Mouse (Mus musculus): ENCODE data around the gene Vps25. TPM values are rescaled to one million over a fixed set of nuclear protein-coding genes. Genes with fewer than 3 reads are reported as not detected.

Vps25 gene
- total and polyA plus RNA-seq, 2 experiments from 2014 or later = 116 to 125 TPM

DNA sequence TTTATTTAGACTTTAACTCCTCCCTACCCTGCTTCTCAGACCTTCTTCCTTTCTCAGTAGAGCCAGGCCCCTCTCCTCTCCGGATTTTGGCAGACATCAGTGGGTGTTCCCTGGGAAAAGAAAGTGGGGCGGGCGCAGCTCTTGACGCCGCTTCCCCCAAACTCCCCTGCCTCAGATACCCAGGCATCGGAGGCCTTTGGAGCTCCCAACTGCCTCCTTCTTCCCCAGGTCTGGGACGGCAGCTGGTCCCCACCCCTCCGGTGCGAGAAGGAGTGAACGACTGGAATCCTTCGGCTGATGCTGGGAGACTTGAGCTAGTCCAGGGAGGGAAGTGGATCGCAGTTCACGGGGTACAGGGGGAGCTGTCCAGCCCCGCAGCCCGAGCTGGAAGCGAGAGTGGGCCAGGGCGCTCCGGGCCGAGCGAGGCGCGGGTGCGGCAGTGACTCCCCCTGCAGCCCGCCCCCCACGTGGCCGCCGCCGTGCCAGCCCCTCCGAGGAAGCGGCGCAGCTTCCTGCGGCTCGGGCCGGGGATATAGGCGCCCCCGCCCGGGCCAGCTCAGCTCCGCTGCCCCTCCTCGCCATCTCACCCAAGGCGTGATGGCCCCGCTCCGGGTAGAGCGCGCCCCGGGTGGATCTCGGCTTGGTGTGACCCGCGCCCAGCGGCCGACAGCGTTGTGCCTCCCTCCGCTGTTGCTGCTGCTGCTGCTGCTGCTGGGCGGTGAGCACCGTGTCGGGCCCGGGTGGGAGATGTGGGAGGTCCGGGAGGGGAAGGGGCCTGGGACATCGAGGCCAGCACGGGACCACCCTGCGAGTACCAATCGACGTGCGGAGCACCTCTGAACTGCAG, 7.4 kb upstream of the Vps25 start, which contains the start of gene Ramp2:
Ramp2 (plus strand) TSS at position 174 of the 847 bp plus-strand sequence.
- WGBS = under 1% methylated on average over 59 of the region's 63 CpGs
- peak; percentile 64 for ATAC-seq (ENCODE audit: insufficient read depth, low read depth)
- Histone ChIP-seq H3K9ac (replicated peaks; ENCODE audit: low read depth, low read length) (peak within 1 kb of the TSS; percentile 70), H3K4me3 (ENCODE audit: low read depth, low read length) (peak within 1 kb of the TSS; percentile 62), H3K4me2 (ENCODE audit: low read depth, low read length) (peak within 1 kb of the TSS; percentile 79), H3K9me3 (replicated peaks; ENCODE audit: control insufficient read depth, low read length) (no peaks in the 10 kb centered on the region), H3K36me3 (replicated peaks; ENCODE audit: control insufficient read depth, insufficient read depth, low read length) (no peaks in the 10 kb centered on the region), H3K4me1 (ENCODE audit: control insufficient read depth, insufficient read depth) (0 out of 2 replicates have a peak, but pooled peaks cover 8% of the 10 kb centered on the region), H3K27ac (ENCODE audit: low read depth) (peak within 1 kb of the TSS; percentile 88), H3K27me3 (ENCODE audit: control insufficient read depth, insufficient read depth, low read length) (peaks cover 23% of the 10 kb centered on the region)
- 0 out of 2 replicates have a peak, but pooled peaks have one; percentile 17 for TF ChIP-seq EP300 (IDR thresholded peaks at IDR 0.05; ENCODE audit: low read depth)
- 0 out of 2 replicates have a peak, but pooled peaks have one; percentile 0 for TF ChIP-seq CTCF (IDR thresholded peaks at IDR 0.05; ENCODE audit: low read depth)
- no peak for DNase-seq (ENCODE audit: low spot score)

DNA sequence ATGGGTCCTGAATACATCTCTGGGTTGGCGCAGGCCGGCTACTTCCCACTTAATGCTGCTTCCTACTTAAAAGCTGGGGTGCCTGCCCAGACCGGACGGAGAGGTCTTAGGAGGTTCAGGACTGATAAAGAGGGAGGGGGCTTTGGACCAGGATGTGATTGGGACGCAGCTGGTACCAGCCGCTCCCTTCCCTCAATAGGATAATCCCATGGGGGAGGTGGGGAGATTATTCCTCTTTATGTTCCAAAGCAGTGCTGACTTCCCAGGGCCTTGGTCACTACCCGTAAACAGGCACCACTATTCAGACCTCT, 6.8 kb upstream of the Vps25 start:
- Histone ChIP-seq H3K4me2 (ENCODE audit: low read depth, low read length) (peak overlapping the region; percentile 79), H3K9me3 (replicated peaks; ENCODE audit: control insufficient read depth, low read length) (no peaks in the 10 kb centered on the region), H3K27ac (ENCODE audit: low read depth) (peak overlapping the region; percentile 88), H3K4me3 (ENCODE audit: low read depth, low read length) (peak overlapping the region; percentile 62), H3K36me3 (replicated peaks; ENCODE audit: control insufficient read depth, insufficient read depth, low read length) (no peaks in the 10 kb centered on the region), H3K27me3 (ENCODE audit: control insufficient read depth, insufficient read depth, low read length) (peaks cover 23% of the 10 kb centered on the region), H3K4me1 (ENCODE audit: control insufficient read depth, insufficient read depth) (0 out of 2 replicates have a peak, but pooled peaks cover 8% of the 10 kb centered on the region), H3K9ac (replicated peaks; ENCODE audit: low read depth, low read length) (peak overlapping the region; percentile 70)
- DNase-seq (ENCODE audit: low spot score) (no peak), ATAC-seq (ENCODE audit: insufficient read depth, low read depth) (peak; percentile 45)
- 13% methylated on average over 7 of the region's 7 CpGs for WGBS
- TF ChIP-seq CTCF (IDR thresholded peaks at IDR 0.05; ENCODE audit: low read depth) = no peak
- no peak for TF ChIP-seq EP300 (IDR thresholded peaks at IDR 0.05; ENCODE audit: low read depth)

DNA sequence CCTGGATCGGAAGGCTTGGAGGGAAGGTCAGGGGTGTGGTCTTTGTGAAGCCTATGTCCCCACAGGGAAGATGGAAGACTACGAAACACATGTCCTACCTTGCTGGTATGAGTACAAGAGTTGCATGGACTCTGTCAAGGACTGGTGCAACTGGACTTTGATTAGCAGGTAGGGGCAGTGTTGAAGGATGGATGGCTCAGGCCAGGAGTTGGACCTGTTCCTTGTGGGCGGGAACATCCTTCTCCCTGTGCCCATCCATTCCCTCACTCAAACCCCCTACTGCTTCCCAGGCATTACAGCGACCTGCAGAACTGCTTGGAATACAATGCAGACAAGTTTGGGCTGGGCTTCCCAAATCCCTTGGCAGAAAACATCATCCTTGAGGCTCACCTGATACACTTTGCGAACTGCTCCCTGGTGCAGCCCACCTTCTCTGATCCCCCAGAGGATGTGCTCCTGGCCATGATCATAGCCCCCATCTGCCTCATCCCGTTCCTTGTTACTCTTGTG, 5.9 kb upstream of the Vps25 start:
- H3K36me3 ChIP-seq (replicated peaks; ENCODE audit: control insufficient read depth, insufficient read depth, low read length) = no peaks in the 10 kb centered on the region
- DNase-seq (ENCODE audit: low spot score) (no peak), ATAC-seq (ENCODE audit: insufficient read depth, low read depth) (no peak)
- peak overlapping the region; percentile 62 for H3K4me3 ChIP-seq (ENCODE audit: low read depth, low read length)
- peak overlapping the region; percentile 70 for H3K9ac ChIP-seq (replicated peaks; ENCODE audit: low read depth, low read length)
- H3K4me2 ChIP-seq (ENCODE audit: low read depth, low read length) = peak overlapping the region; percentile 79
- no peaks in the 10 kb centered on the region for H3K9me3 ChIP-seq (replicated peaks; ENCODE audit: control insufficient read depth, low read length)
- TF ChIP-seq EP300 (IDR thresholded peaks at IDR 0.05; ENCODE audit: low read depth) (no peak), CTCF (IDR thresholded peaks at IDR 0.05; ENCODE audit: low read depth) (no peak)
- H3K27me3 ChIP-seq (ENCODE audit: control insufficient read depth, insufficient read depth, low read length) = peaks cover 23% of the 10 kb centered on the region
- peak overlapping the region; percentile 88 for H3K27ac ChIP-seq (ENCODE audit: low read depth)
- H3K4me1 ChIP-seq (ENCODE audit: control insufficient read depth, insufficient read depth) = peaks cover 11% of the 10 kb centered on the region; the same call in 1 of the 2 replicates
- WGBS = 70% methylated on average over 6 of the region's 6 CpGs

DNA sequence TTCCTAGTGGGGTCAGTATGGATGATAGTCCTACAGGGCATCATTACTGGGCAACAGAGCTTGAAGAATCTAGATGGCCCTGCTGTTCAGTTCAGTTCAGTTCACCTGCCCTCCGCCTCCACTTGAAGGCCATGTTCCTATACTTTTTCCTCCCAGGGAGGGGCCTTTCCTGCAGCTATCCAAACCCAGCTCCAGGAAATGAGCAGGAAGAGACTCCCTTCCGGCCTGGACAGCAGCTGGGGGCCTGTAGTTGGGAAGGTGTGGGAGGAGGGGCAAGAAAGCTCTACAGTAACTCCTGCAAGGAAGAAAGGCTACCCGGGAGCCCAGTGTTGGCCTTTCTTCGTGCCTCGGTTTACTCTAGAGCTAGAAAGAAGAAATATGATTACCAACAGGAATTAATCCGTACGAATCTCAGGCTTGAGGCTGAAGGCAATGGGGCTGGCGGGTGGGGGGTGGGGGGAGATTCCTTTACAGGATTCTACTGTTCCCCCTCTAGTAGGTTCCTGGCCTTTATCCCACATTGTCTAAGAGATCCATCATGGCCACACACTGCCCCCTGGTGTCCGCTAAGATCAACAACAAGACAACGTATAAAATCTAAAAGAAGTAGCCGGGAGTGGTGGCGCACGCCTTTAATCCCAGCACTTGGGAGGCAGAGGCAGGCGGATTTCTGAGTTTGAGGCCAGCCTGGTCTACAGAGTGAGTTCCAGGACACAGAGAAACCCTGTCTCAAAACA, 5.1 kb upstream of the Vps25 start:
- H3K9me3 ChIP-seq (replicated peaks; ENCODE audit: control insufficient read depth, low read length) = no peaks in the 10 kb centered on the region
- peak overlapping the region; percentile 62 for H3K4me3 ChIP-seq (ENCODE audit: low read depth, low read length)
- H3K36me3 ChIP-seq (replicated peaks; ENCODE audit: control insufficient read depth, insufficient read depth, low read length) = no peaks in the 10 kb centered on the region
- WGBS = 26% methylated on average over 14 of the region's 14 CpGs
- H3K27me3 ChIP-seq (ENCODE audit: control insufficient read depth, insufficient read depth, low read length) = peaks cover 23% of the 10 kb centered on the region
- TF ChIP-seq EP300 (IDR thresholded peaks at IDR 0.05; ENCODE audit: low read depth) = peak; percentile 95
- TF ChIP-seq CTCF (IDR thresholded peaks at IDR 0.05; ENCODE audit: low read depth) = peak; percentile 71
- H3K27ac ChIP-seq (ENCODE audit: low read depth) = peak overlapping the region; percentile 88
- DNase-seq (ENCODE audit: low spot score) (peak; percentile 72), ATAC-seq (ENCODE audit: insufficient read depth, low read depth) (peak; percentile 48)
- H3K9ac ChIP-seq (replicated peaks; ENCODE audit: low read depth, low read length) = no peak overlapping the region
- peak overlapping the region; percentile 79 for H3K4me2 ChIP-seq (ENCODE audit: low read depth, low read length)
- H3K4me1 ChIP-seq (ENCODE audit: control insufficient read depth, insufficient read depth) = peaks cover 15% of the 10 kb centered on the region; the same call in 1 of the 2 replicates

DNA sequence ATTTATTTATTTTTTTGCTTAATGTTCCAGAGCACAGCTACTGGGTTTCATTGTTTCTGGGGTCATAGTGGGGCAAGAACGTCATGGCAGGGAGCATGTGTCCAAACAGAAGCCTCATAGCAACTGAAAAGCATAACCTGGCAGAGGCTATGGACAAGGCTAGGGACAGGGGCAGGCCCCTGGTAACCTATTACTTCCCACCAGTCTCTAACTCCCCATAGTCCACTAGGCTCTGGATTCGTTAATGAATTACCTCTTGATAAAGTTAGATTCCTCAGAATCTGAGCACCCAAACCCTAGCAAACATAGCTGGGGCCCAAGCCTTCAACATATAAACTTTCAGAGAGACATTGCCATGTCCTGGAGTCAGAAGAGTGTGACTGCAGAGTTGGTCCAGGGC, 2.5 kb upstream of the Vps25 start:
- 66% methylated on average over 2 of the region's 2 CpGs for WGBS
- Histone ChIP-seq H3K27me3 (ENCODE audit: control insufficient read depth, insufficient read depth, low read length) (peaks cover 14% of the 10 kb centered on the region), H3K4me3 (ENCODE audit: low read depth, low read length) (no peak overlapping the region), H3K4me2 (ENCODE audit: low read depth, low read length) (no peak overlapping the region), H3K36me3 (replicated peaks; ENCODE audit: control insufficient read depth, insufficient read depth, low read length) (no peaks in the 10 kb centered on the region), H3K27ac (ENCODE audit: low read depth) (no peak overlapping the region), H3K4me1 (ENCODE audit: control insufficient read depth, insufficient read depth) (peaks cover 20% of the 10 kb centered on the region), H3K9me3 (replicated peaks; ENCODE audit: control insufficient read depth, low read length) (no peaks in the 10 kb centered on the region), H3K9ac (replicated peaks; ENCODE audit: low read depth, low read length) (no peak overlapping the region)
- ATAC-seq (ENCODE audit: insufficient read depth, low read depth) (no peak), DNase-seq (ENCODE audit: low spot score) (no peak)
- TF ChIP-seq EP300 (IDR thresholded peaks at IDR 0.05; ENCODE audit: low read depth) (no peak), CTCF (IDR thresholded peaks at IDR 0.05; ENCODE audit: low read depth) (no peak)
